Mouse (Mus musculus) lung, postnatal 4 days (tissue): ENCODE data around the gene Slc6a1.

Source experiments
- DNase-seq, 2 experiments: peaks; one replicate each; pipeline ENCODE4 v3.0.0; 2021

Slc6a1 gene

GRCm38 (mm10) chr6:114362355-114362754 is 79.9 kb downstream of the Slc6a1 start:
- no peak for DNase-seq

GRCm38 (mm10) chr6:114363740-114364139 is 81.3 kb downstream of the Slc6a1 start:
- DNase-seq, result no peak

DNA sequence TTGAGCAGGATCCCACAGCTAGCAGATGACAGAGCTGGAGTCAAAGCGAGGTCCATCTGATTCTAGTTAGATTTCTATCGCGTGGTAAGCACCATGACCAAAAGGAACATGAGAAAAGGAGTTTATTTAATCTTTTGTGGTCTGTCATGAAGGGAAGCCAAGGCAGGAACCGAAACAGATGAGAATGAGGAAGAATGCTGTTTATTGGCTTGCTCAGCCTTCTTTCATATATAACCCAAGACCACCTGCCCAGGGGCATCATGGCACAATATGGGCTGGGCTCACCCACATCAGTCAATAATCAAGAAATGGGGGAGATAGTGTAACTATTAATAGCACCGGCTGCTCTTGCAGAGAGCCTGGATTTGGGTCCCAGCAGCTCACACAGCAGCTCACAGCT is 82.3 kb downstream of the Slc6a1 start:
- no peak for DNase-seq

- no peak for DNase-seq
Measured at GRCm38 (mm10) chr6:114366191-114366590, 83.8 kb downstream of the Slc6a1 start.
